Mouse (Mus musculus): ENCODE measurements around the gene Dph5. TPM values are rescaled to one million over a fixed set of nuclear protein-coding genes. Genes with fewer than 3 reads are reported as not detected.
"Not testable (repeated sequence)": the region's sequence is repeated elsewhere in the genome, so short reads cannot be mapped to it uniquely, and the experiment has no call there.

The Dph5 gene
- polyA plus RNA-seq, 1 experiment from 2014 or later: 24.2 TPM

DNA sequence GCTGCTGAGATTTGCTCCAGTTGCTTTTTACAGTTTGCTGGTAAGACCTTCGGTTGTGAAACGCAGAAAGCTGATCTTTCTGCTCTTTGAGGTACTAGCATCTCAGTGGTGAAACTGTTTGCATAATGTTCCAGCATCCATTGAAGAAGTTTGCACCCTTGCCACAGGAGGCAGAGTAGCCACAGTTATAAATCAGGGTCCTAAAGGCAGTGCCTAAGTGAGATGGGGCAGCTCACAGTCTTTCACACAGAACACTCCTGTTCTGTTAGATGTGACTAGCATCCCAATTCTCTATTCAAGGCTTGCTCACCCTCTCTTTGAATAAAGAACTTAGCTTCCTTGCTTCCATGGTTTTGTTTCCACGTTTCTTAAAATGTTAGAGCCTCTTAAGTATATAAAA lies 17.4 kb downstream of the Dph5 start:
- no peak overlapping the region for H3K27ac ChIP-seq (replicated peaks; ENCODE audit: low read depth, low read length)
- WGBS: 89% methylated on average over 3 of the region's 3 CpGs
- H3K4me1 ChIP-seq (ENCODE audit: control insufficient read depth, insufficient read depth, low read length): no peaks in the 10 kb centered on the region
- peaks cover 12% of the 10 kb centered on the region; the same call in 1 of the 2 replicates for H3K36me3 ChIP-seq (ENCODE audit: control insufficient read depth, insufficient read depth, low read length)
- H3K27me3 ChIP-seq (ENCODE audit: control insufficient read depth, insufficient read depth, low read length): no peaks in the 10 kb centered on the region
- no peak overlapping the region for H3K9ac ChIP-seq (replicated peaks; ENCODE audit: low read length)
- H3K4me2 ChIP-seq (ENCODE audit: low read length): no peak overlapping the region
- DNase-seq (peak; percentile 12), ATAC-seq (ENCODE audit: low FRiP score, low TSS enrichment) (no peak)
- no peak overlapping the region for H3K4me3 ChIP-seq (replicated peaks; ENCODE audit: low read depth, low read length)
- H3K9me3 ChIP-seq (ENCODE audit: control insufficient read depth, low read length): no peaks in the 10 kb centered on the region

DNA sequence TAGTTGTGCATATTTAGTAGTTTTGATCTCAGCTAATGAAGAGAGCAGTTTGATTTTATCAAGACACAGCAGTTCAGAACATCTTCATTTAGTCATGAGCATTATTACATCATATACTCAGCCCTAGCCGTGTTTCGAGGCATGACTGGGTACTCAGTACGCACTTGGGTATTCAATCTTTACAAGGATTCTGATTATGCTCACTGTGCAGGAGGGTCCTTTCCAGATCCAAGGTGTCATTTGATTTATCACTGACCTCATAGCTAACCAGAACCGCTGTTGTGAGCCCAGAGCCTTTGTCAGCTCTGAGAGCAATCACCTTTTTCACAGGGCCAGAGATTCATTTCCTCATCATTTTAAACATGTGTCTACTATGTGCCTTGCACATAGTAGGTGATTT lies 17.9 kb downstream of the Dph5 start:
- Histone ChIP-seq H3K4me2 (ENCODE audit: low read length) (no peak overlapping the region), H3K9ac (replicated peaks; ENCODE audit: low read length) (no peak overlapping the region), H3K4me3 (replicated peaks; ENCODE audit: low read depth, low read length) (no peak overlapping the region), H3K27me3 (ENCODE audit: control insufficient read depth, insufficient read depth, low read length) (no peaks in the 10 kb centered on the region), H3K9me3 (ENCODE audit: control insufficient read depth, low read length) (no peaks in the 10 kb centered on the region), H3K27ac (replicated peaks; ENCODE audit: low read depth, low read length) (no peak overlapping the region), H3K4me1 (ENCODE audit: control insufficient read depth, insufficient read depth, low read length) (no peaks in the 10 kb centered on the region), H3K36me3 (ENCODE audit: control insufficient read depth, insufficient read depth, low read length) (peaks cover 12% of the 10 kb centered on the region; the same call in 1 of the 2 replicates)
- ATAC-seq (ENCODE audit: low FRiP score, low TSS enrichment) (no peak), DNase-seq (no peak)
- whole genome bisulfite sequencing: over 99% methylated on average over 4 of the region's 4 CpGs

DNA sequence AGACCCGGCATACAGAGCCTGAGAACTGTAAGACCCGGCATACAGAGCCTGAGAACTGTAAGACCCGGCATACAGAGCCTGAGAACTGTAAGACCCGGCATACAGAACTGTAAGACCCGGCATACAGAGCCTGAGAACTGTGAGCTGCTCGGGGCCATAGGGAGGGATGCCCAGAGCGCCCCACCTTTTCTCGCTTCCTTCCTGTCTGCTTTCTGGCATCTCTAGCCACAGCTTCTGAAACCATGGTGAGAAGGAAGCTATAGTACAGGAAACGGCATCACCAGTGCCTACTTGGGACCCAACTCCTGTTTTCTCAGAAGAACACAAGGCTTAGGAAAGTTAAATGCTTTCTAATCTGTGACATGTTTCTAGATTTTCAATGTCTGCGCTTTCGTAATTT lies 19.8 kb downstream of the Dph5 start:
- ATAC-seq (ENCODE audit: low FRiP score, low TSS enrichment); H3K27ac ChIP-seq (replicated peaks; ENCODE audit: low read depth, low read length); H3K4me3 ChIP-seq (replicated peaks; ENCODE audit: low read depth, low read length): not testable (repeated sequence)

DNA sequence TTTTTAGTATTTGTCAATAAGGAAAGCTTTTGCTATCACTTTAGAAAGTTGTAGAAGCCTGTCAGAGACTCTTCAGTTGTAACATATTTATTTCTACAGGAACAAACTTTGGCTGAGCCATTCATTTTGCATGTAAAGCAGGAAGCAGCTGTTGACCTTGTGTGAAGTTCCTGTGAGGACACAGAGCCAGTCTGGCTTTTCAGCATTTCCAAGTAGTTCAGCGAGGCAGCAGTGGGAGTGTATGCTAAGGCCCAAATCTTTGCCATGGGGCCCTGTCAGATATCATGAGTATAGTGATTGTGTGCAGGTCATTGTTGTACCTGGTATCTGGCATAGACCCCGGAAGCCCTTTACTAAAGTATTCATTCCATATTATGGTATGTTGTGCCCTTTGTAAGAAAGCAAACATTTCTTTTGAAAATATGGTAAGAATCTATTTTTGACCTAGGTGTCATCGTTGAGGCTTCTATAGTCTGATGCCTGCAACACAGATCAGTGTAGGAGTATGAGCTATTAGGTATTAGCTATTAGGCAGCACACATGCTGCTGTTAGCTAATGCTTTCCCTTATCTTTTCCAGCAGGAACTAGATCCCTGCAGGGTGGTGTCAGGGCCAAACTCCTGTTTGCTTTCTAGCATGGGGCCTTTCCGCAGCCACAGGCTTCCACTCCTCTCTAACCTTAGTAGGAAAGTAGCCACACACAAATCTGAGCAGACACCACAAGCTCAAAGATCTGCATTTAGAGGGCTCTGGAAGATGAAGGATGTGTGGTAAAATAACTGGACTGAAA lies 37.0 kb downstream of the Dph5 start:
- 89% methylated on average over 4 of the region's 4 CpGs for WGBS
- H3K4me3 ChIP-seq (replicated peaks; ENCODE audit: low read depth, low read length): no peak overlapping the region
- no peak overlapping the region for H3K4me2 ChIP-seq (ENCODE audit: low read length)
- no peaks in the 10 kb centered on the region for H3K4me1 ChIP-seq (ENCODE audit: control insufficient read depth, insufficient read depth, low read length)
- DNase-seq (no peak), ATAC-seq (ENCODE audit: low FRiP score, low TSS enrichment) (no peak)
- peaks cover 11% of the 10 kb centered on the region for H3K36me3 ChIP-seq (ENCODE audit: control insufficient read depth, insufficient read depth, low read length)
- H3K9me3 ChIP-seq (ENCODE audit: control insufficient read depth, low read length): no peaks in the 10 kb centered on the region
- no peak overlapping the region for H3K9ac ChIP-seq (replicated peaks; ENCODE audit: low read length)
- H3K27me3 ChIP-seq (ENCODE audit: control insufficient read depth, insufficient read depth, low read length): no peaks in the 10 kb centered on the region
- no peak overlapping the region for H3K27ac ChIP-seq (replicated peaks; ENCODE audit: low read depth, low read length)

More for the DNA sequence above, 19.8 kb downstream of the Dph5 start:
- H3K4me1 ChIP-seq (ENCODE audit: control insufficient read depth, insufficient read depth, low read length); H3K4me2 ChIP-seq (ENCODE audit: low read length); H3K9me3 ChIP-seq (ENCODE audit: control insufficient read depth, low read length); H3K36me3 ChIP-seq (ENCODE audit: control insufficient read depth, insufficient read depth, low read length); H3K9ac ChIP-seq (replicated peaks; ENCODE audit: low read length); DNase-seq; H3K27me3 ChIP-seq (ENCODE audit: control insufficient read depth, insufficient read depth, low read length): not testable (repeated sequence)
- over 99% methylated on average over 10 of the region's 11 CpGs for WGBS

DNA sequence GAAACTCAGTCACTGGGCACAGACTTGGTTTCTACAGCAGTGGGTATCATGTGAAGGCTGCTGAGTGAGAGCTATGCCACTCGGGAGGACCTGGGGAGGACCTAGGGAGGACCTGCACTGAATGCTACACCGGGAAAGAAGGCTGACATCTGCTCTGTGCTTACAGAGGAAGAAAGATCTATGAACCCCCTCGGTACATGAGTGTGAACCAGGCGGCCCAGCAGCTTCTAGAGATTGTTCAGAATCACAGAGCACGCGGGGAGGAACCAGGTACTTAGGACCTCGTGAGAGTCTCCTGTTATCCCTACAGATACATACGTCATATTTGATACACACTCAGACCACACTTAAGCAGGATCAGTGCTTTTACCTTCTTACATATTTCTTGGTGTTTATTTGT lies 38.9 kb downstream of the Dph5 start:
- no peak overlapping the region for H3K4me2 ChIP-seq (ENCODE audit: low read length)
- ATAC-seq (ENCODE audit: low FRiP score, low TSS enrichment): no peak
- WGBS: 90% methylated on average over 8 of the region's 8 CpGs
- H3K27ac ChIP-seq (replicated peaks; ENCODE audit: low read depth, low read length): no peak overlapping the region
- no peak overlapping the region for H3K9ac ChIP-seq (replicated peaks; ENCODE audit: low read length)
- DNase-seq: no peak
- H3K36me3 ChIP-seq (ENCODE audit: control insufficient read depth, insufficient read depth, low read length): peaks cover 11% of the 10 kb centered on the region
- no peaks in the 10 kb centered on the region for H3K4me1 ChIP-seq (ENCODE audit: control insufficient read depth, insufficient read depth, low read length)
- no peaks in the 10 kb centered on the region for H3K9me3 ChIP-seq (ENCODE audit: control insufficient read depth, low read length)
- no peak overlapping the region for H3K4me3 ChIP-seq (replicated peaks; ENCODE audit: low read depth, low read length)
- no peaks in the 10 kb centered on the region for H3K27me3 ChIP-seq (ENCODE audit: control insufficient read depth, insufficient read depth, low read length)

DNA sequence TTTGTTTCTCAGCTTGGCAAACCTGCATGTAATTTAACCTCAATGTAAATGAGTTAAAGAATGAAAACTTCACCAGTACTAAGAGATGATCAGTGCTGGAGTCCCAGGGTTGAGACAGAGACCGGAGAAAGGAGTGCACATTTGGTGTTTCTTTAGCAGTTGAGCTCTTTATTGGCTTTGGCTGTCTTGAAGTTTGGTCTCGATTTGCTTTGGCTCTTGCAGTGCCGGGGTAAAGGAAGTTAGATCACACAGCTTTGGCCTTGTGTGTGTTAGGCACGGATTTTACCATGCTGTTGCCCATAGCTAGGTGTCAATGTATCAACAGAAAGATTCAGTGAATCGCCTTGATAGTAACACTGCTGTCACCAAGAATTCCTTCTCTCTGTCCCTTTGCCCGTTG lies 44.1 kb downstream of the Dph5 start:
- 92% methylated on average over 6 of the region's 6 CpGs for WGBS
- Histone ChIP-seq H3K4me2 (ENCODE audit: low read length) (no peak overlapping the region), H3K4me1 (ENCODE audit: control insufficient read depth, insufficient read depth, low read length) (no peaks in the 10 kb centered on the region), H3K9ac (replicated peaks; ENCODE audit: low read length) (no peak overlapping the region), H3K27ac (replicated peaks; ENCODE audit: low read depth, low read length) (no peak overlapping the region), H3K9me3 (ENCODE audit: control insufficient read depth, low read length) (no peaks in the 10 kb centered on the region), H3K4me3 (replicated peaks; ENCODE audit: low read depth, low read length) (no peak overlapping the region), H3K36me3 (ENCODE audit: control insufficient read depth, insufficient read depth, low read length) (peaks cover 8% of the 10 kb centered on the region), H3K27me3 (ENCODE audit: control insufficient read depth, insufficient read depth, low read length) (no peaks in the 10 kb centered on the region)
- no peak for ATAC-seq (ENCODE audit: low FRiP score, low TSS enrichment)
- DNase-seq: no peak

DNA sequence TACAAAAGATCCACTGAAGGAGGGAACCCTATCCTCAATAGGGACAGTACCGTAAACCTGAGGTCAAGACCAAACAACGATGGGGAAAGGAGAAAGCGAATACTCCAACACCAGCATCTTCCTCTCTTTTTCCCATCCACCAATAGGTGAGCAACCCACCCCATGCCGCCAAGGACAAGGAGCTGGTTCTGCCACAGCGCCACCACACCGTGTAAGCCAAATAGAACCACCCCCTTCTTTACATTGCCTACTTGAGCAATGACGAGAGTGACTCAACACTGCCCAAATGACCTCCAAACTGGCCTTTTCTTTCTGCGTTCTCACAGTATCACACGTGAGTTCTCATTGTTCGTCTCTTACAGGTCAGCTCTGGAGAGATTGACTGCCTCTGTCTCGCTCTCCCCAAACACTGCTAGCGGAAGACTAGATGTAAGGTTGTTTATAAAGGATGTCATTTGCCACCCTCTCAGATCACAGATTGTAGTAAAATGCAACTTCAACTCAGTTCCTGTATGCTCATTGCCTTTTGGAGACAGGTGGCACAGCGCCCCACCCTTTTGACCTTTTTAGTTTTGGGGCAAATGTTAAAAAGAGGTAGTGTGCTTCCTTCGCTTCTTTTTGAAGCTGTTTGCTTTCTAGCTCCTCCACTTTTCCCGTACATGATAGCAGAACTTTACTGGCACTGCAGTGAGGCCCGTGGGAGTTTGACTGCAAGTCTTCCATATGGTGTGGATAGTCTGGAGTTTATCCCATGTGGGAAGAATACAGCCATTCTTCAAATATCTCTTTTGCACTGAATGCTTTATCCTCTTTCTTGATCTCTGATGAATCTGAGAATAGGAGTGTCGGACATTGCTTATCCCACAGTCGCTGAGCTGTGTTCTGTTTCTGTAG lies 45.9 kb downstream of the Dph5 start:
- H3K9me3 ChIP-seq (ENCODE audit: control insufficient read depth, low read length): no peaks in the 10 kb centered on the region
- H3K27me3 ChIP-seq (ENCODE audit: control insufficient read depth, insufficient read depth, low read length): no peaks in the 10 kb centered on the region
- no peak overlapping the region for H3K27ac ChIP-seq (replicated peaks; ENCODE audit: low read depth, low read length)
- 94% methylated on average over 18 of the region's 18 CpGs for WGBS
- H3K4me3 ChIP-seq (replicated peaks; ENCODE audit: low read depth, low read length): no peak overlapping the region
- H3K9ac ChIP-seq (replicated peaks; ENCODE audit: low read length): no peak overlapping the region
- ATAC-seq (ENCODE audit: low FRiP score, low TSS enrichment): no peak
- peaks cover 3% of the 10 kb centered on the region; the same call in 1 of the 2 replicates for H3K36me3 ChIP-seq (ENCODE audit: control insufficient read depth, insufficient read depth, low read length)
- no peak overlapping the region for H3K4me2 ChIP-seq (ENCODE audit: low read length)
- H3K4me1 ChIP-seq (ENCODE audit: control insufficient read depth, insufficient read depth, low read length): no peaks in the 10 kb centered on the region
- no peak for DNase-seq

DNA sequence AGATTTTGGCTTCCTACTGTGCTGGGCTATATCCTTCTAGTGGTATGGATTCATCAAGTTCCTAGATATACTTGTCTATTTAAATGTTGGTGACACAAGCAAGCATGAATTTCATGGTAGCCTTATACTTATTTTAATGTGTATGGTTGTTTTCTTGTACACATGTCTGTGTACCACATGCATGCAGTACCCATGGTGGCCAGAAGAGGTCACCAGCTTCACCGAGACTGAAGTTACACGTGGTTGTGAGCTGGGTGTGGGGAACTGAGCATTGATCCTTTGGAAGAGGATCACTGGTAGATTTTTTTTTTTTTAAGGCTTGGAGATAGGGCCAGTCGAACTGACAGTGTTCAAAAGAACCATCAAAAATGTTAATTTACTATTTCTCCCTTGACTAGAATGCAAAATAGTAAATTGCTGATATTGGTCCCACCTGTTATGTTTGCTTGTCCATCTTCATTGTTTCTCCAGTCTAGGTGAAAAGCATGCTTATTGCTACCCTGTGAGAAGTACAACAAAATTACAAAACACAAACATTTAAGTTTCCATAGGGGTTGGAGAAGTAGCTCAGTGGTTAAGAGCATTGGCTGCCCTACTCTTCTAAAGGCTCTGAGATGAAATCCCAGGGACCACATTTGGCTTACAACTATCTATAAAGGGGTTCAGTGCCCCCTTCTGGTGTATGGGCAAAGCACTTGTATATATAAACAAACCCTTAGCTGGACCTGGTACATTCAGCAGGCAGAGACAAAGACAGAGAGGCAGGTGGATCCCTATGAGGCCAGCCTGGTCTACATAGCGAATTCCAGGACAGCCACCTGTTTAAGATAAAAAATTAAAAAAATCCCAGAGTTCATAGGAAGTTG lies 49.3 kb downstream of the Dph5 start:
- 58% methylated on average over 4 of the region's 4 CpGs for WGBS
- ATAC-seq (ENCODE audit: low FRiP score, low TSS enrichment) (no peak), DNase-seq (peak; percentile 50)
- Histone ChIP-seq H3K4me2 (ENCODE audit: low read length) (no peak overlapping the region), H3K36me3 (ENCODE audit: control insufficient read depth, insufficient read depth, low read length) (peaks cover 18% of the 10 kb centered on the region), H3K4me1 (ENCODE audit: control insufficient read depth, insufficient read depth, low read length) (no peaks in the 10 kb centered on the region), H3K27ac (replicated peaks; ENCODE audit: low read depth, low read length) (no peak overlapping the region), H3K9ac (replicated peaks; ENCODE audit: low read length) (no peak overlapping the region), H3K4me3 (replicated peaks; ENCODE audit: low read depth, low read length) (no peak overlapping the region), H3K27me3 (ENCODE audit: control insufficient read depth, insufficient read depth, low read length) (no peaks in the 10 kb centered on the region), H3K9me3 (ENCODE audit: control insufficient read depth, low read length) (no peaks in the 10 kb centered on the region)
